16 mouse cellular contexts compared by ENCODE assay signal in the genomic region with DNA sequence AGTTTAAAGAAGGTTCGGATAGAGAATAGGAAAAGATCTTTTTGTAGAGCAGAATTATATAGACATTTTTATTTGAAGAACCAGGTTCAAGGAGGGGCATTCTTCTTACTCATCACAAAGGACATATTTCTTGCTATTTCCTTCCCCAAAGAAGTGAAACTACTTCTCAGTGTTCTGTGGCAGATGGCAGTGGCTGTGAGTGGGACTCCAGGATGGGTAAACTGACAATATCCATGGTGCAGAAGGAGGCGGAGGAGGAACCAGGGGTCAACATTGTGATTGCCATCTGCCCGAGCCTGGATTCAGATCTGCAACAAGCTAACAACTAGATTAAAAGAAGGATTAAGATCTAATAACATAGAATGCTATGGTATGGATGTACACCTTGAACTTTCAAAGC. TPM values are rescaled to one million over a fixed set of nuclear protein-coding genes. Genes with fewer than 3 reads are reported as not detected.
"Had no signal": no experiment of that assay in that cellular context is flagged by ENCODE, and none has a peak within 500 bp of the region (broad histone marks: within the 10 kb centered on the region; RNA-seq: fewer than 3 reads in every experiment).

No protein-coding gene starts in this region.

- DNase-seq: kidney, adult 11 months; kidney, postnatal 10 days; kidney, postnatal 4 days; lung, adult 18-20 months; retina, postnatal 1 day; thymus, postnatal 36 days had no signal

- ATAC-seq: hindbrain, postnatal 0 days; midbrain, embryonic 16.5 days had no signal

- H3K27ac ChIP-seq: hindbrain, postnatal 0 days; left cerebral cortex, adult 2 months; limb, embryonic 12.5 days; liver, embryonic 14.5 days; midbrain, embryonic 12.5 days; neural tube, embryonic 13.5 days had no signal

- H3K4me3 ChIP-seq: left cerebral cortex, adult 2 months; limb, embryonic 12.5 days; midbrain, embryonic 12.5 days; neural tube, embryonic 13.5 days had no signal

RNA-seq across cellular contexts. Expression of gene Olfr1391, which starts 4.2 kb away (rescaled TPM):
- total RNA-seq: hindbrain, postnatal 0 days; left cerebral cortex, adult 2 months; left cerebral cortex, postnatal 14 days; liver, adult 2 months; megakaryocyte-erythroid progenitor cell, adult 5-6 weeks had no signal

RNA-seq across cellular contexts. Expression of gene Olfr1390, which starts 8.3 kb away (rescaled TPM):
- total RNA-seq: hindbrain, postnatal 0 days; left cerebral cortex, adult 2 months; left cerebral cortex, postnatal 14 days; liver, adult 2 months; megakaryocyte-erythroid progenitor cell, adult 5-6 weeks had no signal

RNA-seq across cellular contexts. Expression of gene Olfr10, which starts 22.2 kb away (rescaled TPM):
- total RNA-seq: hindbrain, postnatal 0 days; left cerebral cortex, adult 2 months; left cerebral cortex, postnatal 14 days; liver, adult 2 months; megakaryocyte-erythroid progenitor cell, adult 5-6 weeks had no signal

RNA-seq across cellular contexts. Expression of gene Olfr1392, which starts 41.6 kb away (rescaled TPM):
- total RNA-seq: hindbrain, postnatal 0 days; left cerebral cortex, adult 2 months; liver, adult 2 months; megakaryocyte-erythroid progenitor cell, adult 5-6 weeks had no signal

RNA-seq across cellular contexts. Expression of gene Olfr1393, which starts 48.6 kb away (rescaled TPM):
- total RNA-seq: hindbrain, postnatal 0 days; megakaryocyte-erythroid progenitor cell, adult 5-6 weeks had no signal
